21 mouse cellular contexts compared by ENCODE assay signal in the genomic region with DNA sequence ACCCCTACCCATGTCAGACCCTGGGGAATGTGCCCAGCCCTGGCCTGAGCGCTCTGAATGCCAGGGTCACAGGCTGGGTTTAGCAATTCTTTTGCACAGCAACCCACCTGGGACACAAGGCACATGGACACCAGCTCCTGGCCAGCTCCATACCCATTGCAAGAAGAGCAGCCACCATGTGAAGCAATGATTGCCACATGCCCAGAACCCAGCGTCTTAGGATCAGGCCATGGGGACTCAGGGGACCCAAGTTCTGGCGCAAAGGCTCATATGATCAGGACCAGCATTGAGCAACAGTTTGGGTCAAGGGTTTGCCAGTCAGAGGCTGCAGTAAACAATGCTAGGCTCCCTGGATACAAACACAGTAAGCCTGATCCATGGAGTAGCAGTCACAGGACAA. TPM values are rescaled to one million over a fixed set of nuclear protein-coding genes. Genes with fewer than 3 reads are reported as not detected.
A peak's percentile ranks its signal among the peaks of the same experiment; 100 is the strongest.
DNase-seq lines count a peak whose midpoint lies in the region; ATAC-seq and TF ChIP-seq lines count a peak whose summit lies in the region.
"Had no signal": no experiment of that assay in that cellular context is flagged by ENCODE, and none has a peak within 500 bp of the region (broad histone marks: within the 10 kb centered on the region; RNA-seq: fewer than 3 reads in every experiment).

No protein-coding gene starts in this region.

- intact Hi-C loops in left cerebral cortex, postnatal 36 days (cut with DNase I): no loop called here

- TF ChIP-seq POLR2A in lung, adult 2 months (IDR thresholded peaks at IDR 0.05; ENCODE audit: borderline replicate concordance, extremely low read depth, low read depth, low read length): no peak

- H3K4me1 ChIP-seq in lung, adult 2 months (ENCODE audit: control insufficient read depth, insufficient read depth, low read length): no peaks in the 10 kb centered on the region
- no peaks in the 10 kb centered on the region for H3K4me1 ChIP-seq in stomach, postnatal 0 days (replicated peaks; ENCODE audit: control insufficient read depth, insufficient read depth)
- H3K4me1 ChIP-seq: forebrain, embryonic 10.5 days; hindbrain, embryonic 15.5 days; limb, embryonic 10.5 days; midbrain, embryonic 12.5 days had no signal

- ATAC-seq in granulocyte monocyte progenitor cell, adult 5-6 weeks (replicated peaks; ENCODE audit: poor library complexity, severe bottlenecking): peak; percentile 65
- no peak for ATAC-seq in stomach, postnatal 0 days (ENCODE audit: low FRiP score, low TSS enrichment)
- ATAC-seq: forebrain, embryonic 16.5 days had no signal

- peak; percentile 58 for DNase-seq in adrenal gland, adult 2 months
- no peak for DNase-seq in adrenal gland, adult 18-20 months (ENCODE audit: low spot score in 2 of 2)
- peak; percentile 43 for DNase-seq in lung, postnatal 25 days (ENCODE audit: low spot score)
- no peak for DNase-seq in lung, adult 2 months
- no peak for DNase-seq in stomach, postnatal 0 days (ENCODE audit: low spot score)
- no peak for DNase-seq in left cerebral cortex, postnatal 36 days (ENCODE audit: low spot score in 2 of 2)
- DNase-seq: cerebellum, adult 18-20 months; cerebellum, postnatal 14 days; gastrocnemius, postnatal 14 days; heart, postnatal 36 days; kidney, adult 2 months; kidney, postnatal 14 days; liver; retina, postnatal 1 day; thymus, postnatal 36 days had no signal

- 85% methylated on average over 3 of the region's 3 CpGs for WGBS in lung, adult 2 months
- WGBS in stomach, postnatal 0 days: 96% methylated on average over 3 of the region's 3 CpGs

- no peak overlapping the region for H3K27ac ChIP-seq in stomach, postnatal 0 days (replicated peaks)
- H3K27ac ChIP-seq: forebrain, embryonic 10.5 days; hindbrain, embryonic 15.5 days; limb, embryonic 10.5 days; midbrain, embryonic 12.5 days had no signal

- TF ChIP-seq CTCF in lung, adult 2 months (IDR thresholded peaks at IDR 0.05; ENCODE audit: insufficient read depth, low read length): no peak
- no peak for TF ChIP-seq CTCF in stomach, postnatal 0 days (IDR thresholded peaks at IDR 0.05; ENCODE audit: low read depth)

- TF ChIP-seq EP300 in stomach, postnatal 0 days (optimal IDR thresholded peaks at IDR 0.05): no peak

- H3K27me3 ChIP-seq in stomach, postnatal 0 days (ENCODE audit: control insufficient read depth, insufficient read depth, low read length): no peaks in the 10 kb centered on the region
- H3K27me3 ChIP-seq: hindbrain, embryonic 15.5 days; midbrain, embryonic 12.5 days had no signal

- no peak overlapping the region for H3K9ac ChIP-seq in stomach, postnatal 0 days (ENCODE audit: low read length)
- H3K9ac ChIP-seq: hindbrain, embryonic 15.5 days; midbrain, embryonic 12.5 days had no signal

- no peak overlapping the region for H3K4me3 ChIP-seq in lung, adult 2 months (replicated peaks; ENCODE audit: extremely low read depth, low read depth, low read length)
- H3K4me3 ChIP-seq in stomach, postnatal 0 days (ENCODE audit: low read depth, low read length): no peak overlapping the region
- H3K4me3 ChIP-seq: forebrain, embryonic 10.5 days; hindbrain, embryonic 15.5 days; limb, embryonic 10.5 days; midbrain, embryonic 12.5 days had no signal

- no peaks in the 10 kb centered on the region for H3K36me3 ChIP-seq in stomach, postnatal 0 days (ENCODE audit: control insufficient read depth, insufficient read depth, low read length)
- H3K36me3 ChIP-seq: forebrain, embryonic 10.5 days; hindbrain, embryonic 15.5 days; limb, embryonic 10.5 days; midbrain, embryonic 12.5 days had no signal

- H3K9me3 ChIP-seq in stomach, postnatal 0 days (ENCODE audit: control insufficient read depth, low read length): no peaks in the 10 kb centered on the region
- H3K9me3 ChIP-seq: hindbrain, embryonic 15.5 days; limb, embryonic 10.5 days; midbrain, embryonic 12.5 days had no signal

- no peak overlapping the region for H3K4me2 ChIP-seq in stomach, postnatal 0 days (replicated peaks; ENCODE audit: low read depth)
- H3K4me2 ChIP-seq: hindbrain, embryonic 15.5 days; midbrain, embryonic 12.5 days had no signal

RNA-seq across cellular contexts. Expression of a gene that starts 33.0 kb away (rescaled TPM):
- 10 to 100 TPM in 1 of 2 experiments, 1 to 10 TPM in 1; 8.0 to 13.8 TPM for total RNA-seq in adrenal gland, adult 2 months (2021)
- polyA plus RNA-seq in adrenal gland, adult 2 months (2012; rRNA removed): 3.1 and 3.2 TPM in 2 replicates
- 1 to 10 TPM; 6.8 to 8.7 TPM for total RNA-seq in adrenal gland, adult 18-20 months (2021)
- 2.3 and 4.2 TPM in 2 replicates for polyA plus RNA-seq in lung, adult 2 months (2012; rRNA removed)
- 9.4 and 16.0 TPM in 2 replicates for total RNA-seq in granulocyte monocyte progenitor cell, adult 5-6 weeks (2014; fragmentation: Nextera tagmentation)
- 23.1 and 24.3 TPM in 2 replicates for total RNA-seq in granulocyte monocyte progenitor cell, adult 5-6 weeks (2017)
- 10.0 and 11.1 TPM in 2 replicates for polyA plus RNA-seq in stomach, postnatal 0 days (2015; fragmentation: Nextera tagmentation; extraction: Ambion mirVana)
- 10 to 100 TPM; 20.3 to 21.8 TPM for total RNA-seq in left cerebral cortex, postnatal 36 days (2021)

Comparison
In these comparisons a context has a peak if more than half of its experiments do, and no peak if none do; other contexts are left out.
1. DNase-seq: peak in adrenal gland, adult 2 months (single experiment) and lung, postnatal 25 days (single experiment); none in adrenal gland, adult 18-20 months (0 of 2), lung, adult 2 months (single experiment), stomach, postnatal 0 days (single experiment) and left cerebral cortex, postnatal 36 days (0 of 2).